Mouse (Mus musculus): ENCODE measurements around the gene Jph2. TPM values are rescaled to one million over a fixed set of nuclear protein-coding genes. Genes with fewer than 3 reads are reported as not detected.
A peak's percentile ranks its signal among the peaks of the same experiment; 100 is the strongest.

Jph2 gene
- total RNA-seq (2022) = 100 to 1,000 TPM; 459 to 572 (median 513) TPM

DNA sequence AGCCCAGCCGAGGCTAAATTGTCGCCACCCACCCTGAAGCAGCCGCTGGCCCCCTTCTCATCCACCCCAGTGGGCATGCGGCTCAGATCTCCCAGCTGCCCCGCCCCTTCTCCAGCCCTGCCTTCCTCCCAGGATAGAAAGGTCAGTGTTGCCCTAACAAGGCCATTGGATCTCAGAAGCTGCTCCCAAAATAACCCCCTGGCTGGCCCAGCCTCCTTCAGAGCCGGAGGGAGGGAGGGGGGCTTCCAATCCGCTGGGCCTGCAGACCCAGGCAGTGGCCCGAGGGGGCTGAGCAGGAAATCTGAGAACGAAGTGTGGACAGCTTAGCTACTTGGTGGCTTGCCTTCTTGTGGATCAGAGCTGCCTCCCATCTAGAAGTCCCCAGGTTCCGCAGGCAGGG, at the start of gene Jph2:
Gene Jph2, minus strand, starts transcription at position 89 of the 400 bp plus-strand sequence.
- DNase-seq (ENCODE audit: low spot score in 2 of 2) = peak; percentile 79 to 86

- DNase-seq (ENCODE audit: low spot score in 2 of 2) = no peak
Measured at GRCm38 (mm10) chr2:163447375-163447774, 49.6 kb upstream of the Jph2 start.

DNA sequence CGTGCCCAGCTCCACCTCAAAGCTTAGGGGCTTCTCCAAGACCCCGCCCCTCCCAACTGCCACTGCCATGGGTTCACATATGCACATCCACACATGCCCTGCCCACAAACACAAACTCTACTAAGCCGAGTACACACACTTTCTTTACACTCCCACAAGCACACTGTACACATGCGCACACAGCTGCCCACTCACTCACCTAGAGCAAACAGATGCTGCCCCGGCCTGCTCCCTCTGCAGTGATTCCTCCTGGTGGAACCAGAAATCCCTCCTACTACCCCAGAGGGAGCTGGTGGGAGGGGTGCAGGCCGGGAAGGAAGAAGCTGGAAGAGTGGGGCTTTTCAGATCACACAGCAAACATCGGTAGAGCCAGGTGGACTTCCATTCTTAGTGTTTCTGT, 46.2 kb upstream of the Jph2 start:
- DNase-seq (ENCODE audit: low spot score in 2 of 2) = no peak

GRCm38 (mm10) chr2:163443543-163443942, 45.8 kb upstream of the Jph2 start:
- peak; percentile 64 to 85 for DNase-seq (ENCODE audit: low spot score in 2 of 2)

- DNase-seq (ENCODE audit: low spot score in 2 of 2) = no peak
Measured at GRCm38 (mm10) chr2:163439488-163439887, 41.7 kb upstream of the Jph2 start.

- DNase-seq (ENCODE audit: low spot score in 2 of 2) = no peak
Measured at GRCm38 (mm10) chr2:163438619-163439451, 41.0 kb upstream of the Jph2 start.

GRCm38 (mm10) chr2:163438246-163438618, 40.4 kb upstream of the Jph2 start, which contains the start of gene Gdap1l1:
Gene Gdap1l1, plus strand, starts transcription at chr2:163438476.
- DNase-seq (ENCODE audit: low spot score in 2 of 2) = no peak

- no peak for DNase-seq (ENCODE audit: low spot score in 2 of 2)
Measured at GRCm38 (mm10) chr2:163437800-163438199, 40.0 kb upstream of the Jph2 start.

GRCm38 (mm10) chr2:163433971-163434370, 36.2 kb upstream of the Jph2 start:
- DNase-seq (ENCODE audit: low spot score in 2 of 2) = no peak

DNA sequence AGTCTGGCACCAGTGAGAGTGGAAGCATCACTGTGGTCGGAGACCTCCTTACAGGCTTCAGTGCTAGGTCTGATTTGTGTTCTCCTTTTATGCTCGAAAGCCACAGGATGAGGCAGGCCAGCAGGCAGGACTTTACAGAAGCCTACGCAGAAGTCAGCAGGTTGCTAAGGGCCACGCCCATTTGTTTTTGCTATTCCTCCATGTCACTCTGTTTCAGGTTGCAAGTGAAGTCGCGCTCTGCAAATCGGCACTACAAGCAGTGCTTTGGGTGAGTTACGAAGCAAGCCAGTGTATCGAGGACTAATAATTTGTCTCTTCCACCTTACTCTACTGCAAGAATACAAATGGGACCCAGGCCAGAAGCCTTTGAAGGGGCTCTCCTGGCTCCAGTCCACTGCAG, 33.5 kb upstream of the Jph2 start:
- DNase-seq (ENCODE audit: low spot score in 2 of 2) = no peak

DNA sequence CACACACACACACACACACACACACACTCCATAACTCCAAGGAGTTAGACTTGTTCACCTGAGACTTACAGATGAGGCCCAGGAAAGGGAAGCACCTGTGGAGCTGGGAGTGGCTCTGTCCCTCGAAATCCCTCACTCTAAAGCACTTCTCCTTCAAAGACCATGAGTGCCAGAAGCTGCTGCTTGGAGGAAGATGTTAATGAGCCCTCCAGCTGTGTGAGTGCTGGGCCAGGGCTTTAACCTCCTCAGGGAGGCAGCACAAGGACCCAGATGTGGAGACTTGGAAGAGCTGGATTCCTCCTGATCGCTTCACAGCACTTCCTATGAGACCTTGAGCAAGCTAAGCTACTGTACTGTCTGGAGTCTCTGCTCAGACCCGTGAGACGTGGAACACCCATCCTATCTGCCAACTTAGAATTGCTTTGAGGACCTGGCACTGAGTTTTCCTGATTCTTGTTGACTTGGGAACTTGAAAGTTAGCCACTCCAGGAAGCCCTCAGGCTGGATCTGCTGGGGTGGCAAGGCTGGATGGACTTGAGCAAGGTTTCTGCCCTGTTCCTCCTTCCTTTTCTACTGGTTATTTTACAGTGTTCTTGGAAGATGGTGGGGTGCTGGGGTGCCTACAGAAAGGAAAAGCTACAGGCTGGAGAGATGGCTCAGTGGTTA, 30.7 kb upstream of the Jph2 start:
- DNase-seq (ENCODE audit: low spot score in 2 of 2) = no peak

- DNase-seq (ENCODE audit: low spot score in 2 of 2) = no peak
Measured at GRCm38 (mm10) chr2:163424597-163424996, 26.8 kb upstream of the Jph2 start, which contains the start of gene Oser1. Gene Oser1, minus strand, starts transcription at chr2:163424697.

GRCm38 (mm10) chr2:163422895-163423660, 25.3 kb upstream of the Jph2 start:
- peak; percentile 12 to 29 for DNase-seq (ENCODE audit: low spot score in 2 of 2)

DNA sequence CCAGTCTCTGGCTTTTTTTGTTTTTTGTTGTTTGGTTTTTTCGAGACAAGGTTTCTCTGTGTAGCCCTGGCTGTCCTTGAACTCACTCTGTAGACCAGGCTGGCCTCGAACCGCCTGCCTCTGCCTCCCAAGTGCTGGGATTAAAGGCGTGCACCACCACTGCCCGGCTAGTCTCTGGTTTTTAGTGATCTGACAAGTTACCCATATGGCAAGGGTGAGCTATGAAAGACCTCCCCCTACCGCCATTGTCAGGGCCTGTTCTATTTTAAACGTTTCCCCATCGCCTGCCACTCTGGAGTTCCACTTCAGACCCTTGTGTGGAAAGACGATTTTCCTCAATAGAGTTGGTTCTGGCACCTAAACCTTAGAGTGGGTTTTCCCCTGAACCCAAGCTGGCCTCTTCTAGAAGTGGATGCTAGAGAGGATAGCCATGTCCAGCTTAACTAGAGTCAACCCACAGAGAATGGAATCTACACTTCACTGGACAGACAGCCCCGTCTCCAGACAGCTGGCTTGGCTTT, 22.6 kb upstream of the Jph2 start:
- DNase-seq (ENCODE audit: low spot score in 2 of 2) = no peak

DNA sequence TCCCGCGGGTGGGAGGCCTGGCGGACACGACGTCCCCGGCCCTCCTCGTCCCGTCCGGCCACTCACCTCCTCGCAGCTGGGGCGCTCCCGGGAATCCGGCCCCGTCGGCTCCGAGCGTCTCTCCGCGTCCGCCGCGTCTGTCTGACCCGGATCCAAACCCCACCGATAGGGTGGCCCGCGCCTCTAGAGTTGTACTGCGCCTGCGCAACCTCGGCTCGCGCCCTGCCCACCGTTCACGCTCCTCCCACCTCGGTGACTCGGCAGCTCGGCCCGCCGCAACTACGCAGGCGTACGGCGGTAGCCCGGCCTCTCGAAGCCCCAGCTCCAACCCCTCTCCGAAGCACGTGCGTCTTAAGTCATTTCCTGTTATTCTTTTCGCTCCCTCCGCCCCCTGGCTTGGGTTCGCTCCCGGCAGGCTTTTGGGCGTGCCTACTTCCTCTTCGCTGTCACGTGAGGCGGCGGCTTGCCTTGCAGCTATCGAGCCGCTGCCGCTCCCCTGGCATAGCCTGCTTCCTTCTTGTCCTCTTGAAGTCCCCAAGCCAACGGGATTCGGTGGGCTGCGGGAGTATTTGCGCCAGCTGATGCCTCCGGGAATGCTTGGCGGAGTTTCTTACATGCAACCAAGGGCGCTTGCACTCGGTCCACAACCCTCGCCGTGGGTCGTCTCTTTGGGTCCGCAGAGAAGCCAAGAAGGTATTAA, 21.7 kb upstream of the Jph2 start:
- peak; percentile 97 to 99 for DNase-seq (ENCODE audit: low spot score in 2 of 2)

GRCm38 (mm10) chr2:163418841-163419345, 21.1 kb upstream of the Jph2 start:
- DNase-seq (ENCODE audit: low spot score in 2 of 2) = no peak

GRCm38 (mm10) chr2:163417830-163418229, 20.0 kb upstream of the Jph2 start:
- no peak for DNase-seq (ENCODE audit: low spot score in 2 of 2)

DNA sequence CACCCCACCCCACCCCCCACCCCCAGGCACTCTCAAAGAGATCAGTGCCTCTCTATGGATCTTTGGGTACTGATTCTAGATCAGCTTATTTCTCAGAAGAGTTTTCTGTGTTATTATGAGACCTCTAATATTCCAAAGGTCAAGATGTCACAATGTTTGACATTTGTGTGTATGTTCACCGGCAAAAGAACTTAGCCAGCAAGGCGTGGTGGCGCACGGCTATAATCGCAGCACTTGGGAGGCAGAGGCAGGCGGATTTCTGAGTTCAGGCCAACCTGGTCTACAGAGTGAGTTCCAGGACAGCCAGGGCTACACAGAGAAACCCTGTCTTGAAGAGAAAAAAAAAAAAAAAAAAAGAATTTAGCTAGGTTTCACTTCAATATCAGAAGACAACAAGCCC, 19.2 kb upstream of the Jph2 start:
- DNase-seq (ENCODE audit: low spot score in 2 of 2) = no peak

DNA sequence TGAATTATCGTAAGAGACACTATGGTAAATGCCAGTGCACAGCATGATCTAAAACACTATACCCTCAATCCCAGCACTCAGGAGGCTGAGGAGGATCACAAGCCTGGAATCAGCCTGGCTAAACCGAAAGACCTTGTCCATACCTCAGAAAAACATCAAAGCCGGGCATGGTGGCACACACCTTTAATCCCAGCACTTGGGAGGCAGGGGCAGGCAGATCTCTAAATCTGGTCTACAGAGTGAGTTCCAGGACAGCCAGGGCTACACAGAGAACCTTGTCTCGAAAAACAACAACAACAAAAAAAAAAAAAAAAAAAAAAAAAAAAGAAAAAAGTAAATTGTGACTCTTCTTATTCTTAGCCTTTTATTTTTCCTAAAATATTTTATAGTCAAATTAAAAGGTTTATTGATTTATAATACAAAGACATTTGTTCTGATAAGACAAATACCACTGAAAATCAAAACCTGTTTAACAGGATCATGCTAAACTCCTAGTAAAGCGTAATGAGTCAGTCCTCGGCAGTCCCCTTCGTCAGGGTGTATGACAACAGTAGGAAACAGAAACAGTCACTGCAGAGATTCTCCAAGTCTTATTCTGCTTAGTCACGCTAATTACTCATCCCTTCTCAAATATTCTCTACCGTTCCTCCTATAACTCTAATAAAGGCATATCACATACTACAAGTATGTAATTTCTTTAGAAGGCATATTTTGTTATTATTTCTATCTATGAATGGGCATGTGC, 15.2 kb upstream of the Jph2 start:
- no peak for DNase-seq (ENCODE audit: low spot score in 2 of 2)

- no peak for DNase-seq (ENCODE audit: low spot score in 2 of 2)
Measured at GRCm38 (mm10) chr2:163412419-163412818, 14.6 kb upstream of the Jph2 start.

All from gastrocnemius, adult 8-10 months (tissue).